Mouse (Mus musculus): ENCODE results near the gene Amz2.

The Amz2 gene

DNA sequence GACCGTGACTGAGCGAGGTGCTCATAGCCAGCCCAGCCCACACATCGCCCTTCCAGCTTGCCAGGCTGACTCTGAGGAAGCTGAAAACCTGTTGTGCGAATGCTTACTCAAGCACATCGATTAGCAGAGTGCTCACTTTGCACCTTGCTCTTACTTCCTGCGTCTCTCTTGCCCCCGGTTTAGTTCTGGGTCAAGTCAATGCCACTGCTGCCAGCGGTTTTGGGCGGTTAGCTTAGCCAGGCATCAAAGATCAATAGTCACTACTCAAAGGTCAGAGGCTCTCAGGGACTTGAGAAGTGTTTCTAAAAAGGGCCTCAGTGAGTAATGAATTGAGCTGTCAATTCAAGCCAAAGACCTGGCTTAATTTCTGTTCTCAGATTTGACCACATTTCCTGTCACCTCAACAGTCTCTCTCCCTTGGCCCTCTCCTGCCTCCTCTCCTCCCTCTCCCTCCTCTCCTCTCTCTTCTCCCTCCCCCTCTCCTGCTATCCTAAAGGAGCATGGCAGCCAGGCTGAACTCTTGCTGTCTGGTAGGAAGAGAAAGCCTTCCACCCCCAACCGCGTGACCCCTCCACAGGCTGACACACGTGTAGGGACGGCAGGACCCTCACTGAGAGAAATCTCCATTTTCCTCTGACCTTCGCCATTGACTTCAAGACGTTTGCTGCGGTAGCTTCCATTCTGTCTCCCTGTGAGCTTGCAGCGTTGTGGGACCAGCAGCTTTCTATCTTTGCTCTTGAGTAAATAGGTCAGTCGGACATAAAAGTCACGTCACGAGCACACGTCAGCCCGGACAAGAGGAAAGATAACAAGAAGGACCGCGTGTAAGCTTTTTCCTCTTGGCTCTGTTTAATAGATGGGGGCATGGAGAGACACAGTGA, 69.4 kb downstream of the Amz2 start:
- DNase-seq (ENCODE audit: low read depth), result no peak

DNA sequence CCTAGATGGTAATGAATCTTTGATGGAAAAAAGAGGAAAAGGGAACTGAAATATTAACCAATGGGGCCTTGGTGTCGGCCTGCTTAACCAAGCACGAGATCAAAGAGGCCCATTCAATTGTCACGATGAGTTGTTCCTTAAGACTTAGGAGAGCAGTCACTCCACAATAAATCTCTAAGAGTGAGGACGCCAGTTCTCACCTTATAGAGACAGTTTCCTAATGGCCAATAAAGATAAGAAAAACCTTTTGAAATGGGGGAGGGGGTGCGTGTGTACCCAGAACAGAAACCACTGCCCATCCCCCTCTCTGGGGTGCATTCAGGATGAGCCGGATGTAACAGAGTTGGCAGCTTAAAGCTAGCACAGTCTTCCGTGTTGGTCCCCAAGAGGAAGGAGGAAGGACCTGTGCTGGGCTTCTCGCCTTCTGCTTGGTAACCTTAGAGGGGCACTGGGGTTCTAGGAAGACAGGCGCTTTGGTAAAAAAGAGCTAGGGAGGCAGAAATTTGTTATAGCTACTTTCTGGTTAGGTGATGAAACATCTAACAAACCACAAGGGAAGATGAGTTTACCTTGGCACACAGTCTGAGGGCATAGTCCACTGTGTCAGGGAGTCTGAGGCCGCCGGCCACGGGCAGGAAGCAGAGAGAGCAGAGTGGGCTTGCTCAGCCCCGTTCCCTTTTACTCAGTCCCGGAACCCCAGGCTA, 70.2 kb downstream of the Amz2 start:
- DNase-seq (ENCODE audit: low read depth), result no peak

DNA sequence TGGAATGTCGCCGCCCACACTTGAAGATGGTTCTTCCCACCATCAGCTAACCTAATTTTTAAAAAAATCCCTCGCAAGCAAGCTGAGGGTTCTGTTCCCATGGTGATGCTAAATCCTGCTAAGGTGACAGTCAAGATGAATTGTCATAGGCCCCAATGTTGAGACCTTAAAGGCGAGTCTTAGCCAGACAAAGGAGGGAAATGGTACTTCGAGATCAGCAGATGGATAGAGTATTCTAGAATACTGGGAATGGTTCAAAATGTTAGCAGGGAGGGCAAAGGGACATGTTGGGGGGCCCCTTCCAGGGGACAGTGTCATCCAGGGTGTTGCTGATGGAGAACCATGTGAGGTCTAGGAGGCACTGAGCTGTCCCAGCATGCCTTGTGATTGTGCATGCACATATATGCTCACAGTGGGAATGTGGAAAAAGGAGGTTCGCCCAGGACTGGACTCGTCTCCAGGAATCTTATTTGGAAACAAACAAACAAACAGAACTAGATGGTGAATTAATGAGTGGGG, 70.8 kb downstream of the Amz2 start:
- no peak for DNase-seq (ENCODE audit: low read depth)

DNA sequence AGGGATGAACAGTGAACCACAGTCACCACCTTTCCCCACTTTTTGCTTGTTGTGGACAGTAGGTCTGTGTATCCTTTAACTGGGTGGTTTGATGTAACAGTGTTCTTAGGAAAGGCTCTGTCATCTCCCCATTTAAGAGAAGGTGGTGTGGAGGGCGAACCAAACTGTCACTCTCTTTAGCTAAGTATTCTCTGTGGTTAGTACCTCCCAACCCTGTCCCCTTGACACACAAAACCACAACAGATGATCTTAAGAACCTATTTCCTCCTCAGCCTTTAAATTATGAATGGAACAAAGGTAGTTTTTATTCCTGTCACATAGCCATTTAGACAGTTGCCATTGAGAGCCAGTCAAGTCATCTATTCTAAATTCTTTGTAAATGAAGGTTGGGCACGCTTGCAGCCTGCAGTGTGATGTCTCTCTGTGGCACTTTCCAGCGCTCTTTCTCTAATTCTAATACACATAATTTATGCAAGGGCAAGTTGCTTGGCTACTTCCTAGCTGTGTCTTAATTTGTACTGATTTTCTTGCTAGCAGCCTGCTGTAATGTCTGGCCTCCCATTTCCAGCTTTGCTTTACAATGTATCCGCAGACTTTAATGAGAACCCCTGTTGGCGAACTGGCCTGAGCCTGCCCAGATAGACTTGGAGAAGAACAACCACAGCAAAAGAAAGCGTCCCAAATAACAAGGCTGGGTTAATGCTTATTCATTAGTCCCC, 71.4 kb downstream of the Amz2 start:
- DNase-seq (ENCODE audit: low read depth), result no peak

DNA sequence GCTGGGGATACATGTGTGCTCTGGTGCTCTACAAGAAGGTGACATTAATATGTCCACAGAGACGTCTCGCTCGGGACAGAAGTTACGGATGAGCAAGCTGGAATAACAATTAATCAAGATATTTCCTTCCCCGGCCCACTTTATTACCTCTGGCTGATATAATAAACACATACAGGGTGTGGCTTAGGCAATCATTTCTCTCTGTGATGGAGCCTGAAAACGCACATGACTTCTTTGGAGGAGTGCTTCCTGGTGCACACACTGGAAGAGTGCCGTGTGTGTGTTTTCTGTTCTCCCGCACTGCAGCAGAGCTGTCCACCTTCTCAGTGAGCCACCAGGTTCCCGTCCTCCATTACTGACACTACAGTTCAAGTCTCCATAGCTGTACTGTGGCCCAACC, 72.2 kb downstream of the Amz2 start:
- no peak for DNase-seq (ENCODE audit: low read depth)

DNA sequence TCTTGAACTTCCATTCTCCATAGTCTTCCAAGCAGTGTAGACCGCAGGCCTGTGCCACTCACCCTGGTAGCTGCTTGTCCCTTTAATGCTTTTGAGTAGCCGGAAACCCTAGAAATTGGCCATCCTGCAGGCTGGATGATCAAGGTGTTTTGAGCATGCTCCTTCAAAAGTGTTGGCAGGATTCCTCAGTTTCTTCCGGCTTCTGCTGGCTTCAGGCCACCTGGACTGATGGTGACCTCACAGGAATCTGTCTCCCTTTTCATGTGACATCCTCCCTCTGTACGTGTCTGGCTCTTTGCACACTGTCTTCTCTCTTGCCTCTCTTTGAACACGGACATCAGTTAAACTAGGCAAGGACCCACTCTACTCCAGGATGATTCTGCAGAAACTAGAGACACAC, 74.5 kb downstream of the Amz2 start:
- no peak for DNase-seq (ENCODE audit: low read depth)

Measured in c-Kit-positive CD71-negative TER-119-negative erythroid progenitor cells, embryonic 14.5 days (primary cell).